Mouse (Mus musculus): ENCODE measurements around the gene Tmem63b. TPM values are rescaled to one million over a fixed set of nuclear protein-coding genes. Genes with fewer than 3 reads are reported as not detected.

Gene Tmem63b
- polyA plus RNA-seq, 1 experiment: 26.5 TPM

- Histone ChIP-seq H3K36me3 (replicated peaks; ENCODE audit: low read length) (no peaks in the 10 kb centered on the region), H3K27me3 (replicated peaks) (peaks cover 44% of the 10 kb centered on the region), H3K9me3 (no peaks in the 10 kb centered on the region), H3K4me3 (replicated peaks) (no peak overlapping the region), H3K4me1 (peaks cover 64% of the 10 kb centered on the region)
- TF ChIP-seq FLI1 (IDR thresholded peaks at IDR 0.05; ENCODE audit: low read length): no peak
- no peak for TF ChIP-seq GATA1 (IDR thresholded peaks at IDR 0.05; ENCODE audit: borderline replicate concordance, low read length)
Observed at GRCm38 (mm10) chr17:45727983-45728723, 41.4 kb upstream of the Tmem63b start.

GRCm38 (mm10) chr17:45727481-45727880 lies 40.8 kb upstream of the Tmem63b start:
- H3K4me1 ChIP-seq: peaks cover 57% of the 10 kb centered on the region
- TF ChIP-seq GATA1 (IDR thresholded peaks at IDR 0.05; ENCODE audit: borderline replicate concordance, low read length) (no peak), FLI1 (IDR thresholded peaks at IDR 0.05; ENCODE audit: low read length) (no peak)
- no peaks in the 10 kb centered on the region for H3K36me3 ChIP-seq (replicated peaks; ENCODE audit: low read length)
- H3K4me3 ChIP-seq (replicated peaks): no peak overlapping the region
- peaks cover 46% of the 10 kb centered on the region for H3K27me3 ChIP-seq (replicated peaks)
- no peaks in the 10 kb centered on the region for H3K9me3 ChIP-seq

- Histone ChIP-seq H3K4me3 (replicated peaks) (no peak overlapping the region), H3K4me1 (peaks cover 50% of the 10 kb centered on the region), H3K27me3 (replicated peaks) (peaks cover 48% of the 10 kb centered on the region), H3K9me3 (no peaks in the 10 kb centered on the region), H3K36me3 (replicated peaks; ENCODE audit: low read length) (no peaks in the 10 kb centered on the region)
- TF ChIP-seq FLI1 (IDR thresholded peaks at IDR 0.05; ENCODE audit: low read length) (no peak), GATA1 (IDR thresholded peaks at IDR 0.05; ENCODE audit: borderline replicate concordance, low read length) (no peak)
Observed at GRCm38 (mm10) chr17:45726249-45726648, 39.5 kb upstream of the Tmem63b start.

- Histone ChIP-seq H3K36me3 (replicated peaks; ENCODE audit: low read length) (no peaks in the 10 kb centered on the region), H3K27me3 (replicated peaks) (peaks cover 54% of the 10 kb centered on the region), H3K4me3 (replicated peaks) (no peak overlapping the region), H3K4me1 (peaks cover 45% of the 10 kb centered on the region), H3K9me3 (no peaks in the 10 kb centered on the region)
- TF ChIP-seq GATA1 (IDR thresholded peaks at IDR 0.05; ENCODE audit: borderline replicate concordance, low read length) (no peak), FLI1 (IDR thresholded peaks at IDR 0.05; ENCODE audit: low read length) (no peak)
Observed at GRCm38 (mm10) chr17:45724574-45724921, 37.8 kb upstream of the Tmem63b start.

GRCm38 (mm10) chr17:45723732-45724573 lies 37.2 kb upstream of the Tmem63b start:
- H3K4me3 ChIP-seq (replicated peaks): peak overlapping the region; percentile 89
- H3K9me3 ChIP-seq: no peaks in the 10 kb centered on the region
- H3K27me3 ChIP-seq (replicated peaks): peaks cover 52% of the 10 kb centered on the region
- TF ChIP-seq FLI1 (IDR thresholded peaks at IDR 0.05; ENCODE audit: low read length) (no peak), GATA1 (IDR thresholded peaks at IDR 0.05; ENCODE audit: borderline replicate concordance, low read length) (no peak)
- H3K36me3 ChIP-seq (replicated peaks; ENCODE audit: low read length): no peaks in the 10 kb centered on the region
- H3K4me1 ChIP-seq: peaks cover 42% of the 10 kb centered on the region

GRCm38 (mm10) chr17:45718323-45718722 lies 31.6 kb upstream of the Tmem63b start:
- H3K27me3 ChIP-seq (replicated peaks): peaks cover 46% of the 10 kb centered on the region
- no peaks in the 10 kb centered on the region for H3K36me3 ChIP-seq (replicated peaks; ENCODE audit: low read length)
- H3K4me3 ChIP-seq (replicated peaks): no peak overlapping the region
- H3K4me1 ChIP-seq: peaks cover 15% of the 10 kb centered on the region
- TF ChIP-seq GATA1 (IDR thresholded peaks at IDR 0.05; ENCODE audit: borderline replicate concordance, low read length): no peak
- TF ChIP-seq FLI1 (IDR thresholded peaks at IDR 0.05; ENCODE audit: low read length): no peak
- H3K9me3 ChIP-seq: no peaks in the 10 kb centered on the region

GRCm38 (mm10) chr17:45711525-45711924 lies 24.8 kb upstream of the Tmem63b start:
- TF ChIP-seq GATA1 (IDR thresholded peaks at IDR 0.05; ENCODE audit: borderline replicate concordance, low read length): no peak
- Histone ChIP-seq H3K9me3 (no peaks in the 10 kb centered on the region), H3K27me3 (replicated peaks) (peaks cover 7% of the 10 kb centered on the region), H3K4me3 (replicated peaks) (no peak overlapping the region), H3K36me3 (replicated peaks; ENCODE audit: low read length) (no peaks in the 10 kb centered on the region), H3K4me1 (peaks cover 49% of the 10 kb centered on the region)

GRCm38 (mm10) chr17:45710407-45710806 lies 23.7 kb upstream of the Tmem63b start:
- Histone ChIP-seq H3K4me3 (replicated peaks) (peak overlapping the region; percentile 28), H3K27me3 (replicated peaks) (peaks cover 7% of the 10 kb centered on the region), H3K9me3 (no peaks in the 10 kb centered on the region), H3K4me1 (peaks cover 60% of the 10 kb centered on the region), H3K36me3 (replicated peaks; ENCODE audit: low read length) (no peaks in the 10 kb centered on the region)
- TF ChIP-seq GATA1 (IDR thresholded peaks at IDR 0.05; ENCODE audit: borderline replicate concordance, low read length) (no peak), FLI1 (IDR thresholded peaks at IDR 0.05; ENCODE audit: low read length) (no peak)

- no peak overlapping the region for H3K4me3 ChIP-seq (replicated peaks)
- H3K4me1 ChIP-seq: peaks cover 63% of the 10 kb centered on the region
- no peaks in the 10 kb centered on the region for H3K36me3 ChIP-seq (replicated peaks; ENCODE audit: low read length)
- peaks cover 7% of the 10 kb centered on the region for H3K27me3 ChIP-seq (replicated peaks)
- H3K9me3 ChIP-seq: no peaks in the 10 kb centered on the region
- TF ChIP-seq FLI1 (IDR thresholded peaks at IDR 0.05; ENCODE audit: low read length): no peak
- no peak for TF ChIP-seq GATA1 (IDR thresholded peaks at IDR 0.05; ENCODE audit: borderline replicate concordance, low read length)
Observed at GRCm38 (mm10) chr17:45709829-45710228, 23.1 kb upstream of the Tmem63b start.

- H3K4me3 ChIP-seq (replicated peaks): no peak overlapping the region
- peaks cover 7% of the 10 kb centered on the region for H3K27me3 ChIP-seq (replicated peaks)
- TF ChIP-seq GATA1 (IDR thresholded peaks at IDR 0.05; ENCODE audit: borderline replicate concordance, low read length) (no peak), FLI1 (IDR thresholded peaks at IDR 0.05; ENCODE audit: low read length) (no peak)
- no peaks in the 10 kb centered on the region for H3K9me3 ChIP-seq
- H3K4me1 ChIP-seq: peaks cover 75% of the 10 kb centered on the region
- no peaks in the 10 kb centered on the region for H3K36me3 ChIP-seq (replicated peaks; ENCODE audit: low read length)
Observed at GRCm38 (mm10) chr17:45708179-45708578, 21.5 kb upstream of the Tmem63b start.

Data from megakaryocyte, embryonic 14.5 days (primary cell).